Mouse (Mus musculus) heart, adult 2 months (tissue): ENCODE measurements around the gene Creb3l2.

Source experiments
- CTCF ChIP-seq: fragments of 200-600 bp; IDR thresholded peaks from 2 replicates; pipeline ENCODE4 v1.8.1; 2022; ENCODE audit warnings: antibody characterized with exemption, mild to moderate bottlenecking, moderate library complexity
- EP300 ChIP-seq: fragments of 200-500 bp; IDR thresholded peaks from 2 replicates; pipeline ENCODE4 v1.6.1; 2011; ENCODE audit warnings: low read depth, low read length, control low read depth; ENCODE audit not compliant: insufficient read depth
- POLR2A ChIP-seq: fragments of 200-500 bp; IDR thresholded peaks from 2 replicates; pipeline ENCODE4 v1.6.1; 2011; ENCODE audit warnings: mild to moderate bottlenecking, low read depth, low read length, control low read depth; ENCODE audit not compliant: insufficient read depth

- no peak for TF ChIP-seq POLR2A
- no peak for TF ChIP-seq CTCF
- TF ChIP-seq EP300 = no peak
Observed at GRCm38 (mm10) chr6:37407876-37408275, 34.1 kb downstream of the Creb3l2 start.
